Mouse (Mus musculus) adipocyte (in vitro differentiated cells): ENCODE data around the gene Lhb.
A peak's percentile ranks its signal among the peaks of the same experiment; 100 is the strongest.
"Not testable (repeated sequence)": the region's sequence is repeated elsewhere in the genome, so short reads cannot be mapped to it uniquely, and the experiment has no call there.

Experiments
- DNase-seq: peaks from one replicate; pipeline ENCODE4 v3.0.0-alpha.2; 2016; ENCODE audit warnings: low spot score

Gene Lhb

DNA sequence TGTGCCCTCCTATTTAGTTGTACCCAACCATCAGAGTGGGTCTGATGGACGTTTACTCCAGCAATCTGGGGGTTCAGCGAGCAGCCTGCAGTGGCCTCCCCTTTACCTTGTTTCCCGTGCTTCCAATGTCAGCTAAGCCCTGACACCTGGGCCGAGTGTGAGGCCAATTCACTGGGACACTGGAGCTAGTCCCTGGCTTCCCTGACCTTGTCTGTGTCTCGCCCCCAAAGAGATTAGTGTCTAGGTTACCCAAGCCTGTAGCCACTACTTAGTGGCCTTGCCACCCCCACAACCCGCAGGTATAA is at the start of gene Lhb:
Gene Lhb (plus strand): TSS at position 206 of the 305 bp plus-strand sequence.
- no peak for DNase-seq

DNA sequence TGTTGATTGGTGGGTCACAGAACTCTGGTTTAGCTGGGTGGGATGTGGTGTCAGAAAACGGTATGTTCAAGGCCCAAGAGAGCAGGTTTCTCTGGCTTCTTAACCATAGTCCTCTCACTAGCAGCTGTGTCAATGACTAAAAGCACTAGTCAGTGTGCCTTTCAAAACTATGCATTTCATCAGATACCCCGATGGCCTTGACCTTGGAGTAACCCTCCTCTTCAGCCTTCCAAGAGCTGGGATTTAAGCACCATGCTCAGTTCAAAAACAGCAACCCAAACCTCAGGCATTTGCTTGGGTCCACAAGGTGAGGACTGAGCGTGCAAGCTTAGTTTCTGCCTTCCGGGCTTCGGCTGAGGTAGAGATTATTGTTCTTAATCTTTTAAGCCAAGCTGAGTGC is 48.2 kb upstream of the Lhb start:
- DNase-seq: no peak

DNA sequence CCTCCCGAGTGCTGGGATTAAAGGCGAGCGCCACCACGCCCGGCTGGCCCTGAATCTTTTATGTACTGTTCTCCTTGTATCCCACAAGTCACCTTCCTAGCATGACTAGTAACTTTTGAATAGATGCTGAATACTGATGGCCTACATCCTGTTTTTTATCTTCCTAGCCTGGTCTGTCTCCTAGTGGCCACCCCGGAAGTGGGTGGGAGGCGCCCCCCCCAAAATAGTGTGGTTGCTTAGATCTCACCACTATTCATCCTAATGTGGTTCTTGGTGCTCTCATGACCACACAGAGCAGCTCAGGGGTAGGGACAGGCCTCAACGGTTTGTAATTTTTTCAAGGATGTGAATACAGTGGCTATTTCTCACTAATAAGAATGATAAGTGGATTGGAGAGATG is 46.0 kb upstream of the Lhb start:
- DNase-seq: no peak

DNA sequence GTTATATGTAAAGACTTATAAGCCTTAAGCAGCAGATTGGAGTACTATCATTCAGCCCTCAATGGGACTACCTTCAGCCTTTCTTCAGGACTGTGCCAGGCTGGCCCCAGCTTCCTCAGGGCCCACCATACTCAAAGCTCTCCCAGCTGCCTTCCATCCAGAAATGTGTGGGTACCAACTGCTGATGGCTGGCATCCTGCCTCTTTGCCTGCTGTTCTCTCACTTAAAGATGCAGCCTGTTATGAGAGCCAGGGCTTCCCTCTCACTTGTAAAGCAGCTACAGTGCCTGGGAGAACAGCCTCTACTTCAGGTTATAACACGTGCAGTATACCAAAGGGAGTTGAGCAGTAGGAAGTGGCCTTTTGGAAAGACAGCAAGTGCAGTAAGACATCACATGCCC is 44.6 kb upstream of the Lhb start:
- no peak for DNase-seq

DNA sequence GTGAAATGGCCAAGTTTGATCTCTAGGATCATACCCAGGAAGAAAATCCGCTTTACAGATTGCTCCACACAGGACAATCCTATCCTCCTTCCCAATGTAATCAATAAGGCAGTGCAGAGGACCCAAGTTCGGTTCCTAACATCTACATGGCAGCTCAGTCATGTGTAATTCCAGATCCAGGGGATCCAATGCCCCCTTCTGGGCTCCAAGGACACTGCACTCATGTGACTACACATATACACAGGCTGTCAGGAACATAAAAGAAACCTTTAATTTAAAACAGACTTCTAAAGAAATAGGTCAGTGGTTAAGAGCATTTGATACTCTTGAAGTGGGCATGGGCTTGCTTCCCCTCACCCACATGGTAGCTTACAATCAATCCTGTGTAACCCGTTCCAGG is 34.5 kb upstream of the Lhb start:
- no peak for DNase-seq

DNA sequence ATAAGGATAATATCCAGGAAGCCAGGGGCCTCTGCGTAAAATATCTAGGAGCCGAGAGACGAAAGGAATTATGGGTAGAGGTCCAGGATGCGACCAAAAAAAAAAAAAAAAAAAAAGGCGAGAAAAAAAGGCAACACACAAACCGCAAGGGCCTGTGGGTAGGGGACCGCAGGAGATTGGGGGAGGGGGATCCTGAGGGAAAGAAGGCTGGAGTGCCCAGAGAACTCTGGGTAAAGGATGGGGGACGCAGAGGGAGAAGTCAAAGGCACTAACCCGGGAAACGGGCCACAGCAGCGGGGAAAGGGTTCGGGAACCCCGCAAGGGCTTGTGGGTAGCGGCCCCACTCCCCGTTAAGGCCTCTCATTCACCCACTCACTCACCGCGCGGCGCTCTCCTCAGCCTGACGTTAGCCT is 25.5 kb upstream of the Lhb start:
- peak; percentile 74 for DNase-seq

DNA sequence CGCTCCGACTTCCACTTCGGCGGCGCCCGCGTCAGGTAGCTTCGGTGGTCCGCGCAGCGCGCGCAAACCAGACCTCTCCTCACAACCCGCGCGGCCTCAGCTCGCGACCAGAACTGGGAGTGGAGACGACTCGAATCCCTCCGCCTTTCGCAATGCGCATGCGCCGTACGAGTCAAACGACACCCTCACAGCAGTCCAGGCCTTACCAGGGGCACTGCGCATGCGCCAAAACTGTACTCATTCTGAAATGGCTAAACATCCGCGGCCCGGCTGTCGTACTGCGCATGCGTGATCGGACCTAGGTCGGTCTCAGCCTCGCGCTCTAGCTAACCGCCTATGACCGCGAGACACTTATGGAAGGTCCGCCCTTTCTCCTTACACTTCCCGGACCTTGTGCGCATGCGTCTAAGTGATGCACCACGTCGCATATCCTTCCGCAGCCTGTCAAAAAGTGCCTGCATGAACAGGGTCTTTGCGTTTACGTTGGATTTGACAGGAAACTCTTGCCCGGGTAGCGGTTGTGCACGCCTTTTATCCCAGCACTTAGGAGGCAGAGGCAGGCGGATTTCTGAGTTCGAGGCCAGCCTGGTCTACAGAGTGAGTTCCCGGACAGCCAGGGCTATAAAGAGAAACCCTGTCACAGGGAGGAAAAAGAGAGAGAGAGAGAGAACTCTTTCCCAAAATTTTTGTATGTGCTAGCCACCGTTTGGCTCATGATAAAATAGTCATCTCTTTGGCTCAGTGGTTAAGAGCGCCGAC is 24.9 kb upstream of the Lhb start, which contains the start of gene Snrnp70:
Gene Snrnp70 (minus strand): TSS at position 165 of the 759 bp plus-strand sequence.
- DNase-seq: peak; percentile 100

DNA sequence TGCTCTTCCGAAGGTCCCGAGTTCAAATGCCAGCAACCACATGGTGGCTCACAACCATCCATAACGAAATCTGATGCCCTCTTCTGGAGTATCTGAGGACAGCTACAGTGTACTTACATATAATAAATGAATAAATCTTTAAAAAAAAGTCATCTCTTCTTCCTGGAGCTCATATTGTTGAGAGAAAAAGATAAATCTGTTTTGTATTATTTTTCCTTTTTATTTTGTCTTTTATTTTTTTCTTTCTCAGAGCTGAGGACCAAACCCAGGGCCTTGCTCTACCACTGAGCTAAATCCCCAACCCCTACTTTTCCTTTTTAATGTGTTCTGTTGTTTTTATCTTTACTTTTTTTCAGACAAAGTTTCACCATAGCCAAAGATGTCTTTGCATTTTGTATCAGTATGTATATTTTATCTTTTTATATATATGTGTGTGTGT is 24.3 kb upstream of the Lhb start:
- DNase-seq: not testable (repeated sequence)

DNA sequence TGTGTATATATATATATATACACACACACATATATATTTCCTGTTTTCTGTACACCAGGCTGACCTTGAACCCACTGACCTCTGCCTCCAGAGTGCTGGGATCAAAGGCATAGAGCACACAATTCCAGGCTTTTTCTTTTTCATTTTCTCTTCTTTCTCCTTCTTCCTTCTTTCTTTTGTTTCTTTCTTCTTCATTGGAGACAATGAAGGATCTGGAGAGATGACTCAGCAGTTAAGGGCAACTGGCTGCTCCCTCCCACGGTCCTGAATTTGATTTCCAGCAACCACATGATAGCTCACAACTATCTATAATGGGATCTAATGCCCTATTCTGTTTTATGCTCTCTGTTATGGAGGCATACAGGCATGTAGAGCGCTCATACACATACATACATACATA is 23.8 kb upstream of the Lhb start:
- DNase-seq: no peak

DNA sequence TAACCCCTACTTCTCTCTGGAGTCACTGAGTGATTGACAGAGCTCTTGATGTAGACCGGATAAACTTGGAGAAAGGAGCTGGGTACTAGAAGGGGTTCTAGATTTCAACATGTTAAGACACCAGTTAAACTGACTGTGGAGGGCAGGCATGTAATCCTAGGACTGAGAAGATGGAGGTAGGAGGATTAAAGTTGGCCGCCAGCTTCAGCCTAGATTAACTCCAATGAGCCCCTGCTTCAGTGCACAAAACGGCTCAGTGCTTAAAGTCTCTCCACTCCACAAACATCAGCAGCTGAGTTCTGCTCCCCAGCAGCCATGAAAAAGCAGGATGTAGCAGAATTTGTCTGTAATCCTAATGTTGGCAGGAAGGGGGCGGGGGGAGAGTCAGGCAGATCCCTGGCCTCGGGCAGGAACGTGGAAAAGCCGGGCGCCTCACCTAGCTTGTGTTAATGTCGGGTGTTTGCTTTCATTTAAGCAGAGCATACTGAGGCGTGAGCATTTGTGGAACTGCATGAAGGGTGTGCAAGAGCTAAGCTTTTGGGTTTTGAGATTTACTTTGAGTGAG is 19.0 kb upstream of the Lhb start:
- DNase-seq: no peak

DNA sequence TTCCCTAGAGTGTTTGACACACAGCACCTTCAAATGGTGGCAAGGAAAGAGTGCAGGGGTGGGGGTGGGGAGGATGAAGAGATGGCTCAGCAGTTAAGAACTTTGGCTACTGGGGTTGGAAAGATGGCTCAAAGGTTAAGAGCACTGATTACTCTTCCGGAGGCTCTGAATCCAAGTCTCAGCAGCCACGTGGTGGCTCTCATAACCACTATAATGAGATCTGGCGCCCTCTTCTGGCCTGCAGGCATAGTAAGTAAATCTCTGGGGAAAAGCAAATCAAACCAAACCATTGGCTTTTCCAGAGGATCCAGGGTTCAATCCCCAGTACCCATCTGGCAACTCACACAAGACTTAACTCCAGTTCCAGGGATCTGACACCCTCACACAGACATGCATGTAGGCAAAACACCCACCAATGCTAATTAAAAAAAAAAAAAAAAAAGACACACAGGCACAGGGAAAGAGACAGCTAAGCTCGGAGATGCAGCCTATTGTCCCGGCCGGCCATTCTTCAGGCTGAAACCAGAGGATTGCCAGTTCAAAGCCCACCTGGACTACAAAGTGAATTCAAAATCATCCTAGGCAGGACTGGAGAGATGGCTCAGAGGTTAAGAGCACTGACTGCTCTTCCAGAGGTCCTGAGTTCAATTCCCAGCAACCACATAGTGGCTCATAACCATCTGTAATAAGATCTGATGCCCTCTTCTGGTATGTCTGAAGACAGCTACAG is 16.9 kb upstream of the Lhb start:
- DNase-seq: peak; percentile 77

DNA sequence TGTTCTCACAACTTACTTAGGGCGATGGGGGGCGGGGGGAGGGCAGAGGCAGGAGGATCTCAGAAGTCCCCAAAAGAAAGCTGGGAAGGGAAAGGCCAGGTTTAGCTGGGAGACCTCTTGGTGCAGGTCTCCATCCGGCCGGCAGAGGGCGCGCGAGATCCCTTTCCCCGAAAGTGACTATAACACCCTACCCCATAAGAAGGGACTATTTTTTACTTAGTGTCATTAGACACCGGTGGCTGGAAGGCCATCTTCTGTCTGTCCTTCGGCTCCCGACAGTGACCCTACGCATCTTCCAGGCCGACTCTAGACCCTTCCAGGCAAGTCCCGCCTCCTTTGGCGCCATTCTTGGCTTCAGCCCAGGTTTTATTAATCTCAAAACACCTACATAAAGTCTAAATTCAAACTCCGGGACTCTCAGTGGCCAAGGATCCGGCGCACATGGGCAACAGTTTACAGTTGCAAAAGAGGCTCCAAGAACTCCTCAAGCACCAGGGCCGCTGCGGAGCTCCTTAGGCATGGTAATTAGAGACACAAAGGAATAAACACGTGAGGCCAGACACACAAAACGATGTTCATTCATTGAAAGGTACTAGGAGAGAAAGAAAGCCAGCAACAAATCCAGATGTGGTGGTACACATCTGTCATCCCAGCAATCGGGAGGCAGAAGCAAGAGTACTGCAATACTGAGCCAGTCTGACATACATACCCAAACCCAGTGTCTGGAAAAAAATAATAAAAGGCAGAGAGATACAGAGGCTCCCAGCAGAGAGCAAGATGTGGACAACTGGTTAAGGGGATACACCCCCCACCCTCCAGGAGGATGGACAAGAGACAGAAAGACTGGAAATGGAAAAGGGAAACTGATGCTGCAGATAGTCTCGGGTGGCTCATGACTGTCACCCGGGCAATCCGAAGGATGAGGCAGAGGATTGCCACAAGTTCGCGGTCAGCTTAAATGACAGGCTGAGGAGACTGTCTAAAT is 15.2 kb upstream of the Lhb start, which contains the start of gene Kcna7:
Gene Kcna7 (plus strand): TSS at position 563 of the 985 bp plus-strand sequence.
- DNase-seq: peak; percentile 59

DNA sequence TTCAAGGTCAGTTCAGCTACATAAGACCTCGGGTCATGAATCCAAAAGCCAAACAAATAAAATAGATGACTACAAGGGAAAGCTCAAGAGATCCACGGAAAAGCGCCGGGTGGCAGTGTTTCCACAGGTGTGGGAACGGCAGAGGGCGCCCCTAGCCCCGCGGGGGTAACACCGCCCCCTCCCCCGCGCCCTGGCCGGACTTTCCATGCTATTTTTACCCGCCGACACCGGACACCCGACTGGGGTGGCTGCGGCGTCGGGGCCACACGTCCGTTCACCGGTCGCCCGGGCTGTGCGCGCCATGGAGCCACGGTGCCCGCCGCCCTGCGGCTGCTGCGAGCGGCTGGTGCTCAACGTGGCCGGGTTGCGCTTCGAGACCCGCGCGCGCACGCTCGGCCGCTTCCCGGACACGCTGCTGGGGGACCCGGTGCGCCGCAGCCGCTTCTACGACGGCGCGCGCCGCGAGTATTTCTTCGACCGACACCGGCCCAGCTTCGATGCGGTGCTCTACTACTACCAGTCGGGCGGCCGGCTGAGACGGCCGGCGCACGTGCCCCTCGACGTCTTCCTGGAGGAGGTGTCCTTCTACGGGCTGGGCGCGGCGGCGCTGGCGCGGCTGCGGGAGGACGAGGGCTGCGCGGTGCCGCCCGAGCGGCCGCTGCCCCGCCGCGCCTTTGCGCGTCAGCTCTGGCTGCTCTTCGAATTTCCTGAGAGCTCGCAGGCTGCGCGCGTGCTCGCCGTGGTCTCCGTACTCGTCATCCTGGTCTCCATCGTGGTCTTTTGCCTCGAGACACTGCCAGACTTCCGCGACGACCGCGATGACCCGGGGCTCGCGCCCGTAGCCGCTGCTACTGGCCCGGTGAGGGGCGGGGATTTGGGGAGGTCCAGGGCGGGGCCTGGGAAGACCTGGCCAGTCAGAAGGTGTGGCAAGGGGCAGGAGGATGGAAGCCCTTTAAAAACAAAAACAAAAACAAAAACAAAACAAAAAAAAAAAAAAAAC is 14.2 kb upstream of the Lhb start:
- DNase-seq: no peak

DNA sequence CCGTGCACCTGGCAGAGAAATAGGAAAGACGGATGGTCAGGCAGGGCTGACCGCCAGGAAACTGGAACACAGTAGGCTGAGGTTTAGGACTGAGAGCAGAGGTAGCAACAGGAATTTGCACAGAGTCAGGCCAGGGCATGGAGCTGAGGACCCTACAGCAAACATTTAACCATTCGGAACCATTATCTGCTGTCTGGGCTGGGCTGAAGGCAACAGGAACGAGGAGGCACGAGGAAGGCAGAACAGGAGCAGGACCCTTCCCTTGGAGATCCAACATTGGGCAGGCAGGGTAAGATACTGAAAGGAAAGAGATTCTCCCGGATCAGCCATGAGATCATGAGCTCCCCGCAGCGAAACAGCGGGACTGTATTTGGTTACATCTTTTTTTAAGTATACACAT is 12.8 kb upstream of the Lhb start:
- DNase-seq: no peak

DNA sequence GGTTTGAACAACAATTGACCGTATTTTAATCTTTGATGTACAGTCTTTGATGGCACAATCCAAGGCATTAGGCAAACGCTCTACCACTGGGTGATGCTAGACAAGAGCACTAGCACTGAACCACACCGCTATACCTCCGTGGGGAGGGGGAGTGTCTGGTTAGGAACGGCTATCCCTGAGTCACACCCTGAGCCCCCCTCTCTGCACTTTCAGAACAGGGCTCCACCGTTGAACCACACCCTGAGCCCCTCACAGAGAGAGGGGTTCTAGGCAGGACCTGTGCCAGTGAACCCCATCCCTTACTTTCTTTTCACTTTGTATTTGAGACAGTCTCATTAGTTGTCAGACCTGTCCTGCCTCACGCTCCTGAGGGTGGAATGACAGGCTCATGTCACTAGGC is 12.3 kb upstream of the Lhb start:
- no peak for DNase-seq

DNA sequence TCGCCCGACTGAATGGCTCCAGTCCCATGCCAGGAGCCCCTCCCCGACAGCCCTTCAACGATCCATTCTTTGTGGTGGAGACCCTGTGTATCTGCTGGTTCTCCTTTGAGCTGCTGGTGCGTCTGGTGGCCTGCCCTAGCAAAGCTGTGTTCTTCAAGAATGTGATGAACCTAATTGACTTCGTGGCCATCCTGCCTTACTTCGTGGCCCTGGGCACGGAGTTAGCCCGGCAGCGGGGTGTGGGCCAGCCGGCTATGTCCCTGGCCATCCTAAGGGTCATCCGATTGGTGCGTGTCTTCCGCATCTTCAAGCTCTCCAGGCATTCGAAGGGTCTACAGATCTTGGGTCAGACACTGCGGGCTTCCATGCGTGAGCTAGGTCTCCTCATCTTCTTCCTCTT is 11.7 kb upstream of the Lhb start:
- DNase-seq: no peak

DNA sequence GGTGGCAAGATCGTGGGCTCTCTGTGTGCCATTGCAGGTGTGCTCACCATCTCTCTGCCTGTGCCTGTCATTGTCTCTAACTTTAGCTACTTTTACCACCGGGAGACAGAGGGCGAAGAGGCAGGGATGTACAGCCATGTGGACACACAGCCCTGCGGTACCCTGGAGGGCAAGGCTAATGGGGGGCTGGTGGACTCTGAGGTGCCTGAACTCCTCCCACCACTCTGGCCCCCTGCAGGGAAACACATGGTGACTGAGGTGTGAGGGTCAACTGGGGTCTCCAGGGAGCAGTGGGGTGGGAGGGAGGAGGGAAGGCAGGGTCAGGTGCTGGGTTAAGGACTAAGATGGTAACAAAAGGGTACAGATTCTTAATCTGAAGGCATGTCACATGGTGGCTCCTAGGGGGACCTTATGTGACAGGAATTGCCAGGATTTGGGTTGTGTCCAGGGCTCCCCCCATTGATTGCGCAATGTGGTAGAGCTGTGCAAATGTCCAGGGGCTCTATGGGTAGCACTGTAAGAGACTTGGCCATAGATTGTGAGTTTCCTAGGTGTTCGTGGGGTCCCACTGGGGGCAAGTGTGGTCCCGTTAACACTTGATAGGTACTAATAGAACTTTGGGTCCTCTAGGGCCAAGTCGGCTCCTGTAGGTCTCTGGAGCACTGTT is 11.0 kb upstream of the Lhb start:
- no peak for DNase-seq

DNA sequence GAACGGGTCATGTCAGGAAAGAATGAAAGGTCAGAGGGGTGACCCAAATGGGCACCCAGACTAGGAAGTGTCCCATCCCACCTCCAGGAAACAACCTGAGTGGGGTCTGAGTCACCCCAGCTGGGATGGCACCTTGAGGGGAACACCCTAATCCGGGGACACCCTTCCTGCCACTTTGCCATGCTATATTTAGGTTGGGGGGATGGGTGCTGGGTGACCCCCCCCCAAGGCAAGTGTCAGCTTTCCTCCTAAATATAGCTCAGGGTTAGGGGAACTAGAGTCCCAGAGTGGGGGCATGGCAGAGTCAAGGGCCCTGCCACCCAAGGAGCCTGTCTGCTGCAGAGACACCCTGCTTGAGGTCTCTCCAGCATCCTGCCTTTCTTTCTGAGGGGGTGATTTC is 8.2 kb upstream of the Lhb start:
- no peak for DNase-seq

DNA sequence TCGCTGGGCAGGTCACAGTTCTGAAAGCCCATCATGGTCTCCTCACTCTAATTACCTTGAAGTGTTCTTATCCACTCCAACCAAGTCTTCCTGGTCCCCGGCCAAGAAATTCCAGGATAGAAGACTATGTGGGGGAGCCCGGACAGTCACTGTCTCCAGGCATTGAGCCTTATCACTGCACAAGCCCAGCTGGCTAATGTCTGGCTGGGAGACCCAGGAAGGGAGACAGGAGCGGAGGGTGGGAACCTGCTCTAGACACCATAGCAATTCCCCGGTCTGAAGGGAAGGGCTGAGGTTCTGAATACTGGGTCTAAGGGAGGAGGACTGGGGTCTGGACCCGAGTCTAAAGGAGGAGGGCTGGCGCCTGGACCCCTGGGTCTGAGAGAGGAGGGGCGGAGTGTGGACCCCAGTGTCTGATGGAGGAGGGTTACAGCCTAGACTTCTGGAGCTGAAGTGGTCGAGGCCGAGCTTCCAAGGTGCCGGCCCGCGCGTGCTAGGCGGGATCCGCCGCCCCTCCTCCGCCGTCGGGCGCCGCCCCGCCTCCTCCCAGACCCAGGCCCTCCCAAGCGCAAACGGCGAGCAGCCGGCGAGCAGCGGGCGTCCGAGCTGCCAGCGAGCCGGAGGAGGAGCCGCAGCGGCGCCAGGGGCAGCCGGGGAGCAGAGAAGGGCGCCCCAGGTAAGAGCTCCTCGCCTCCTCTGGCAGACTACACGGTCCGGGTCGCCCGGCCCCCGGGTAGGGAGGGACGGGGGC is 7.3 kb upstream of the Lhb start, which contains the start of gene Ntf5:
Gene Ntf5 (plus strand): TSS at position 583 of the 751 bp plus-strand sequence.
- no peak for DNase-seq
